Mouse (Mus musculus): ENCODE measurements at regions not wholly inside any gene's neighbourhood (a gene's known extent, or its start where the extent isn't known, plus 50 kb on each side); places are given as distances from the start of the nearest gene placed in this dataset.

DNA sequence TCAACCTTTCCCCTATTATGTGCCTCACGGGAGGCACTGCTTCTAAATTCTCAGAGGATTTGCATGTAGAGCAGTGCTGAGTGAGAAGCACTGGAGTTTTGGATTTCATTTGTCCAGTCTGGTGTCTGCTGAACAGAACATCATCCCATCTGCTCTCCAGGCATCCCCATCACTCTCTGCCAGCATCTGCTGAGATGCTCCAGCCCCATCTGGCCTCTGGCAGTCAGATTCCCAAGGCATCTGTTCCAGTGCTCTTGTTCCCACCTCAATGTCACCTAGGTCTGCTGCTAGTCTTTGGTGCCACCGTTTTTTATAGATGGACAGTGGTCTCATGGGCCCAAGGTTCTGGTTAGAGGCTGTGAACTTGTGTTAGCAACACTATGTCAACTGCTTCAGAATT lies 63.9 kb upstream of the Iqcj start:
- TF ChIP-seq CHD2 (IDR thresholded peaks at IDR 0.05; ENCODE audit: low read depth, low read length): no peak
- no peak for TF ChIP-seq HCFC1 (IDR thresholded peaks at IDR 0.05; ENCODE audit: borderline replicate concordance, insufficient read depth, low read length)
- no peak for TF ChIP-seq ZNF384 (IDR thresholded peaks at IDR 0.05; ENCODE audit: low read depth, low read length)
- TF ChIP-seq ZC3H11A (IDR thresholded peaks at IDR 0.05; ENCODE audit: borderline replicate concordance, low read depth, low read length): no peak
- TF ChIP-seq MAFK (IDR thresholded peaks at IDR 0.05; ENCODE audit: insufficient read depth, low read depth, low read length): no peak
- Histone ChIP-seq H3K4me1 (ENCODE audit: control insufficient read depth in 2 of 2, insufficient read depth in 2 of 2, low read length in 2 of 2, poor library complexity in 1 of 2) (no peaks in the 10 kb centered on the region), H3K4me3 (ENCODE audit: insufficient read depth in 1 of 2, low read depth in 1 of 2, low read length in 2 of 2, poor library complexity in 1 of 2, severe bottlenecking in 1 of 2) (no peak overlapping the region), H3K36me3 (ENCODE audit: control insufficient read depth, insufficient read depth, low read length, poor library complexity, severe bottlenecking) (no peaks in the 10 kb centered on the region), H3K27ac (ENCODE audit: insufficient read depth, low read depth, low read length, poor library complexity, severe bottlenecking) (no peak overlapping the region), H3K9ac (ENCODE audit: insufficient read depth, low read depth, low read length, poor library complexity, severe bottlenecking) (no peak overlapping the region), H3K9me3 (ENCODE audit: control insufficient read depth, insufficient read depth, low read depth, low read length) (no peaks in the 10 kb centered on the region)
- in situ Hi-C loops (cut with MboI; ENCODE audit: low sequenced_read_pairs in 2 of 2, unreplicated experiment in 2 of 2): no loop called here
- DNase-seq (ENCODE audit: low read depth, low spot score): no peak

- Histone ChIP-seq H3K4me1 (ENCODE audit: control insufficient read depth in 2 of 2, insufficient read depth in 2 of 2, low read length in 2 of 2, poor library complexity in 1 of 2) (no peaks in the 10 kb centered on the region), H3K36me3 (ENCODE audit: control insufficient read depth, insufficient read depth, low read length, poor library complexity, severe bottlenecking) (no peaks in the 10 kb centered on the region), H3K27ac (ENCODE audit: insufficient read depth, low read depth, low read length, poor library complexity, severe bottlenecking) (no peak overlapping the region), H3K9me3 (ENCODE audit: control insufficient read depth, insufficient read depth, low read depth, low read length) (no peaks in the 10 kb centered on the region), H3K4me3 (ENCODE audit: insufficient read depth in 1 of 2, low read depth in 1 of 2, low read length in 2 of 2, poor library complexity in 1 of 2, severe bottlenecking in 1 of 2) (no peak overlapping the region), H3K9ac (ENCODE audit: insufficient read depth, low read depth, low read length, poor library complexity, severe bottlenecking) (no peak overlapping the region)
- no peak for DNase-seq (ENCODE audit: low read depth, low spot score)
- in situ Hi-C loops (cut with MboI; ENCODE audit: low sequenced_read_pairs in 2 of 2, unreplicated experiment in 2 of 2): no loop called here
- TF ChIP-seq ZNF384 (IDR thresholded peaks at IDR 0.05; ENCODE audit: low read depth, low read length) (no peak), MAFK (IDR thresholded peaks at IDR 0.05; ENCODE audit: insufficient read depth, low read depth, low read length) (no peak), CHD2 (IDR thresholded peaks at IDR 0.05; ENCODE audit: low read depth, low read length) (no peak)
Observed at GRCm38 (mm10) chr3:67833041-67833663, 58.9 kb upstream of the Iqcj start.
